Mouse (Mus musculus): Measurements from ENCODE around the gene Kif19a.
A peak's percentile ranks its signal among the peaks of the same experiment; 100 is the strongest.

Gene Kif19a

GRCm38 (mm10) chr11:114809371-114809770 lies 44.2 kb downstream of the Kif19a start:
- no peak for DNase-seq

GRCm38 (mm10) chr11:114810344-114810743 lies 45.2 kb downstream of the Kif19a start:
- DNase-seq, result no peak

DNA sequence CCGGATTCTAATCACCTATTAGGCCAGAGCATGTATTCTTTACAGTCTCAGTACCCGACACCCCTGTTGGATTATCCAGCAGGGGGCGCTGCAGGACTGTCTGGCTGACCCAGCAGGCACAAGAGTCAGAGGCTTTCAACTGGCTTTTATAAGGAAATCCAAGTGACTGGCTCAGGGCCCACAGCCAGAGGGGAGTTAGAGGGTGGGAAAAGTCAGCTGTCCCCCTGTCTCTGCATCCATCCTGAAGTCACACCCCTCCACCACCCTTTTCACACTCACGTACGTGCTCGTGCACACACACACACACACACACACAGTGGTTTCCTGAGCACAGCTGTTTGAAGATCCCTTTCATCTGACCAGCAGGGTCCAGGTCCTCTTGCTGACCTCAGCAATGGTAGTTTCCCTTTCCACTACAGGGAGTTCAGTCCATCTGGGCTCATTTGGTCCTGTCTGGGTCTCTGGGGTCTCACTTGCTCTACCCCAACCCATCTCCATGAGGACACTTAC lies 47.6 kb downstream of the Kif19a start:
- peak; percentile 90 to 98 for DNase-seq

DNA sequence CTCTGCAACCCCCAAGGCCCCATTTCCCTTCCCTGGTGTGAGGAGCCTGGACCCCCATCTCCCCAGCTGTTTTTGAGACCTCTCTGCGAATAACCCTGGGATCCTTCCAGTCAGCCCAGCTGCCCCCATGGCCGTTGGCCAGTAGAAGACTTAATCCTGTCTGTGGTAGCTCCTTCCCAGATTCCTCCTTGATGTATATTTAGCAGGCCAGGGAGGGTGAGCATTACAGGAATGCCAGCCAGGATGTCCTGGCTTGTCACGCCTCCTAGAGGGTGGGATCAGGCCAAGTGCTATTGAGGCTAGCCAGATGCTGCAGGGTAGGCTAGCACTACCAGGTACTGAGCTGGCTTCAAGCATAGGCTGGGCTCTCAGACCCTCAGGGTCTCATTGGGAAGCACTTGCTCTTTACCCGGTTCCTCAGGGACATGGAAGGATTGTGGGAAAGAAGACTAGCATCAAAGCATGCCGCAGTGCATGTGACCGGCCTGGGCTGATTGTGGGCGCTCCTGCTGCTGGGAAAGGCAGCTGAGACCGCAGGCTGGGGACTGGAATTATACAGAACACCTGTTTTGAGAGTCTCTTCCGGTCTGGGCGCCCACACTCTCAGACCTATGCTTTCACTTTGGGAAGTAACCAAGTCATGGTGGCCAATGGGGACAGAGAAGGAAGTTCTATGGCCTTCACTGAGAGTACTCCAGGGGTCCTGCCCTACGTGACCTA lies 49.8 kb downstream of the Kif19a start:
- DNase-seq, result no peak

DNA sequence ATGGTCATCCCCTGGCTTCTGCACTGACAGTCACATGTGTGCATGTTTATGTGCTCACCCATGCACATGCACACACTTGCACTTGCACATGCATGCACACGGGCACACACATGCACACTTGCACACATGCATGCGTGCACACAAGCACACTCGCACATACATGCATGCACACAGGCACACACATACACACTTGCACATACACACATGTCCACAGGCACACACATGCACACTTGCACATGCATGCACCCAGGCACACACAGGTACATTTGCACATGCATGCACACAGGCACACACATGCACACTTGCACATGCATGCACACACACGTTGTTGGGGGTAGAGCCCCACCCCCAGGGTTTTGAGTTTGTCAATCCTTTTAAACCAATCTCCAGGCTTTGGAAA lies 51.7 kb downstream of the Kif19a start:
- DNase-seq, result no peak

DNA sequence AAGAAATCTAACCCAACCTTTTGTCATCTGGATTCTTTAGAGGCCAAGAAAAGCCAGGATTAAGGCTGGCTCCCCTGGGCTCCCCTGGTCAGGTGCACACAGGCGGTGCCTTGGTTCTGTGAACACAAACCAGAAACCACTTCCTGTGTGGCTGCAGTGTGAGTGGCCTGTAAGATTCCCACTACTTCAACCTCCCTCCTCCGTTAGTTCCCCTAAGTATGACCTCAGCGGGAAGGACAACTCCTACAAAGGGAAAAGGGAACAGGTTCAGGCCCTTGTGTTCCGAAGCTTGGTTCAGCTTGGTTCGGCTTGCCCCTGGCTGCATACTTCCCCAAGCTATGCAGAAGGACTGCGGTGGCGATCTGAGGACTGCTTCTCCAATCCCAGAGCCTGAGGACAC lies 53.0 kb downstream of the Kif19a start:
- no peak for DNase-seq

DNA sequence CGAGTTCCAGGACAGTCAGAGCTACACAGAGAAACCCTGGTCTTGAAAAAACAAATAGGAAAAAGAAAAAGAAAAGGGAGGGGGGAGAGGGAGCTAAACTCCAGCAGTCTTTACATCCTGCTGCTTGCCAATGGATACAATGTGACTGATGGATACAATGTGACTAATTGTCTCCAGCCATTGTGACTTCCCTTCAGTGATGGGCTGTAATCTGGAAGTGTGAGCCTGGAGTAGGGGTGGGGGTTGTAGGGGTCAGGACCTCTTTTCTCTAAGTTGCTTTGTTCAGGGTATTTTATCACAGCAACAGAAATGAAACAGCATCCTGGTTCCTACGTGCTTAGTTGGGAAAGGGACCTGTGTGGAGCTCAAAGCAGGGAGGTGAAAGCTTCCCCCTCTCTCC lies 53.9 kb downstream of the Kif19a start:
- no peak for DNase-seq

- no peak for DNase-seq
These were observed 55.3 kb downstream of the Kif19a start for GRCm38 (mm10) chr11:114820444-114820843.

DNA sequence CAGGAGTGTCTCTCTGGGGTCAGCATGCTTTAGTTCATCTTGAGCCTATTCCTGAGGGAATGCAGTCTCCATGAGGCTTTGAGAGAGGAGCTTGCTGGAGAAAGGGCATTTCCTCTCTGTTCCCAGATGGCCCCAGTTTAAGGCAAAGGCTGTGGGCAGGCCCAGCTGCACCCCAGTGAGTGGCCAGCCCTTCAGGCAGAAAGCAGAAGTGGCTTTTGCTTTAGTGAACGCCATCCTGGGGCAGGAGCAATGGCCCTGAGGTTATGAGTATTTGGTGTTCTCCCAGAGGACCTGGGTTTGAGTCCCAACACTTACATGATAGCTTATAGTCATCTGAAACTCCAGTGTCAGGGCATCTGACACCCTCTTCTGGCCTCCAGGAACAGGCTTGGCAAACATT lies 56.1 kb downstream of the Kif19a start:
- DNase-seq, result no peak

DNA sequence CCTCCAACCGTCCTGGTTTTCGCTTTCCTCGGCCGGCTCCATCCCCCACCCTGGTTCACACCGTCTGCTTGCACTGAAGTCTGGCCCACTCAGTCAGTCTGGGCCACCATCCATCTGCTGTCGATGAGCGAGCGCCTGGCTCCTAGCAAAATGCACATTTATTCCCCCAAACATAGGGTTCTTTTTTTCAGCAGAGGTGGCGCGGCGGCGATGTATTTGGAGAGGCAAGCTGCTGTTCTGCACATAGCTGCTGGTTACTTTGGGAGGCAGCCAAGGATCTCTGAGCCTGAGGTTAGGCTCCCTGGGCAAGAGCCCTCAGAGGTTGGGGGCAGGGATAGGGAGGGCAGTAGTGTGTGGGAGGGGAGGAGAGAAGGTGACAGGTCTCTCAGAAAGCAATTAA lies 57.5 kb downstream of the Kif19a start:
- peak; percentile 84 to 89 for DNase-seq

- no peak for DNase-seq
These were observed 58.1 kb downstream of the Kif19a start for GRCm38 (mm10) chr11:114823199-114823725.

- peak; percentile 80 to 88 for DNase-seq
These were observed 61.5 kb downstream of the Kif19a start for GRCm38 (mm10) chr11:114826686-114827085.

DNA sequence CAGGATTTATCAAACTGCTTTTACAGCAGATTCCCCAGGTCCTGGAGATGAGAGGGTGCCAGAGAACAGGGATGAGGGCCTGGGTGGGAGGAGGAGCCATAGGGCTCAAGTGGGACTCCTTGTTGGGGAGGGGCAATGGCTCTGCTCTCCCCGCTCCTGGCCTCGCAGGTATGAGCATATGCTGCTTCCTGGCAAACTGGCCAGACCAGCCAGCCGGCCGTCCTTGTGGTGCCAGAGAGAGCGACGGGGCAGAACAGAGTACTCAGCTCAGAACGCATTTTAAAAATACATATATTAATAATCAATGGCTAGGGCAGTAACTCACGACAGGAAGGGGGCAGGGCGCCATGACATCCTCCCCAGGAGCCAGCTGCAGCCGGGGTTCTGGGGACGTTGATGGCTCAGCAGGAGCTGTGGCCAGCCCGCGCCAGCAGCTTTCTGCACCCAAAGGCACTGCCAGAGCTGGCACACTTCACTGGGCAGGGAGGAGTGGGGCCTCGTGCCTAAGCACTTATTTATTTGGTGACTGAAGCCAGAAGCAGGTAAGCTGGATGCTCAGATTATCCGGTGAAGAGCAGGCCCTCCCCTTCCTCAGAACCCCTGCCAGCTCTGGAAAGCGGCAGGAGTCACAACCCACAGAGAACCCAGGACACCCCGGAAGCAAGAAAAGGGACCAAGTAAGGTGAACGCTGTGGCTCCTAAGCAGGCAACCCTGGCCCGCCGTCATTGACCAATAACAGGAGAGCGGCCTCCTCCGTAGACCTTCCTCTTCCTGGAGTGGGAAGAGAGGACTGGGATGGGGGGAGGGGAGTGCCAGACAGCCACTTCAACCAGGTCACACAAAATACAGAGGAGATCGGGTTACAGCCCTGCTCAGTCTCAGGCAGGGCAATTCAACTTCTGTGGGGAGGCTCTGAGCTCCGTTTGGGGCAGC lies 64.6 kb downstream of the Kif19a start:
- DNase-seq, result peak; percentile 87 to 90

DNA sequence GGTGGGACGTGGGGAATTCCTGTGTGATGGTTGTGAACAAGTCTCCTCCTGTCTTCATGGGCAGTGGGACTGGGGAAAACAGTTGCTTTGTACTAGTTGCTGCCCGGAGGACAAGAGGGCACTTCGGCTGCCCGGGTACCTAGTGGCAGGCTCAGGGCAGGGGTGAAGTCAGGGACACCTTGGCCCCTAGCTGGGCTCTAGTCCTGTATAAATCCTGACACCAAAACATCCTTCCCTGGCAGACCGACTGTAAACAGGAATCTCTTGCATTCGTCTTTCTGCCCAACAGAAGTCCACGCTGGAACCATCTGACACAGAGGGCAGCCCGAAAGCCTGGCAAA lies 65.2 kb downstream of the Kif19a start:
- peak; percentile 70 to 75 for DNase-seq

GRCm38 (mm10) chr11:114833166-114833565 lies 68.0 kb downstream of the Kif19a start:
- no peak for DNase-seq
